Mouse (Mus musculus): ENCODE results near the gene Gm11009.
"Not testable (repeated sequence)": the region's sequence is repeated elsewhere in the genome, so short reads cannot be mapped to it uniquely, and the experiment has no call there.

Gm11009 gene

DNA sequence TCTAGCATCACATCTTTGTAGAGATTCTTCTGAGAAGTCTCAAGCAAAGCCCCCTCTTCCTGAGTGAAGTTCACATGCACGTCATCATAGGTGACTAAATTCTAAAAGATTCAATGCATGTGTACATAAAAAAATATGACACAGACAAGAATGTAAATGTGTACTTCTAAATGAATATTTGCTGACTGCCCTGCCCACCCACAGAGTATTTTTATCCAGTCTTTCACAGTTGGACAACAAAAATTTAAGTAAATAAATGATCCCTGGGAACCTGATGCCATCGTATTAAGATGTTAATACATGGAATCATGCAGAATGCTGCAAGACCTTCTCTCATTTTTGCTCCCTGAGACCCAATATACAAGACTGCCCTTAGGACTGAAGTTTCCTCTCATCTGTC is at the start of gene Gm11009:
TSS of gene Gm11009 (minus strand) at position 101 of the 400 bp plus-strand sequence.
- not testable (repeated sequence) for DNase-seq (ENCODE audit: low spot score)

All from c-Kit-positive CD71-positive TER-119-positive erythroid progenitor cells, embryonic 14.5 days (primary cell).